Mouse (Mus musculus): Measurements from ENCODE around the gene Fam160b1. TPM values are rescaled to one million over a fixed set of nuclear protein-coding genes. Genes with fewer than 3 reads are reported as not detected.

The Fam160b1 gene
- total RNA-seq, 1 experiment = 8.5 TPM

- Histone ChIP-seq H3K9me3 (ENCODE audit: control insufficient read depth, insufficient read depth, low read depth, low read length) (no peaks in the 10 kb centered on the region), H3K4me3 (ENCODE audit: insufficient read depth in 1 of 2, low read depth in 1 of 2, low read length in 2 of 2, poor library complexity in 1 of 2, severe bottlenecking in 1 of 2) (peak overlapping the region in 1 of 2 experiments; percentile 63; a peak in 1 of 4 replicates), H3K27ac (ENCODE audit: insufficient read depth, low read depth, low read length, poor library complexity, severe bottlenecking) (no peak overlapping the region), H3K9ac (ENCODE audit: insufficient read depth, low read depth, low read length, poor library complexity, severe bottlenecking) (no peak overlapping the region), H3K4me1 (ENCODE audit: control insufficient read depth in 2 of 2, insufficient read depth in 2 of 2, low read length in 2 of 2, poor library complexity in 1 of 2) (peaks cover 6 to 23% of the 10 kb centered on the region in 2 experiments), H3K36me3 (ENCODE audit: control insufficient read depth, insufficient read depth, low read length, poor library complexity, severe bottlenecking) (no peaks in the 10 kb centered on the region)
- no peak for DNase-seq (ENCODE audit: low read depth, low spot score)
- TF ChIP-seq HCFC1 (IDR thresholded peaks at IDR 0.05; ENCODE audit: borderline replicate concordance, insufficient read depth, low read length) (no peak), CHD2 (IDR thresholded peaks at IDR 0.05; ENCODE audit: low read depth, low read length) (no peak), ZNF384 (IDR thresholded peaks at IDR 0.05; ENCODE audit: low read depth, low read length) (no peak), ZC3H11A (IDR thresholded peaks at IDR 0.05; ENCODE audit: borderline replicate concordance, low read depth, low read length) (no peak), MAFK (IDR thresholded peaks at IDR 0.05; ENCODE audit: insufficient read depth, low read depth, low read length) (no peak)
- in situ Hi-C loops (cut with MboI; ENCODE audit: low sequenced_read_pairs in 2 of 2, unreplicated experiment in 2 of 2) = no loop called here
Measured at GRCm38 (mm10) chr19:57357244-57357643, 3.2 kb upstream of the Fam160b1 start.

- Histone ChIP-seq H3K4me1 (ENCODE audit: control insufficient read depth in 2 of 2, insufficient read depth in 2 of 2, low read length in 2 of 2, poor library complexity in 1 of 2) (peaks cover 6 to 22% of the 10 kb centered on the region in 2 experiments), H3K9me3 (ENCODE audit: control insufficient read depth, insufficient read depth, low read depth, low read length) (no peaks in the 10 kb centered on the region), H3K9ac (ENCODE audit: insufficient read depth, low read depth, low read length, poor library complexity, severe bottlenecking) (peak overlapping the region; percentile 71), H3K36me3 (ENCODE audit: control insufficient read depth, insufficient read depth, low read length, poor library complexity, severe bottlenecking) (no peaks in the 10 kb centered on the region), H3K27ac (ENCODE audit: insufficient read depth, low read depth, low read length, poor library complexity, severe bottlenecking) (peak overlapping the region; percentile 56), H3K4me3 (ENCODE audit: insufficient read depth in 1 of 2, low read depth in 1 of 2, low read length in 2 of 2, poor library complexity in 1 of 2, severe bottlenecking in 1 of 2) (peak overlapping the region; percentile 63 to 75)
- DNase-seq (ENCODE audit: low read depth, low spot score) = no peak
- in situ Hi-C loops (cut with MboI; ENCODE audit: low sequenced_read_pairs in 2 of 2, unreplicated experiment in 2 of 2) = no loop called here
- TF ChIP-seq CHD2 (IDR thresholded peaks at IDR 0.05; ENCODE audit: low read depth, low read length) (no peak), HCFC1 (IDR thresholded peaks at IDR 0.05; ENCODE audit: borderline replicate concordance, insufficient read depth, low read length) (no peak), ZNF384 (IDR thresholded peaks at IDR 0.05; ENCODE audit: low read depth, low read length) (no peak), MAFK (IDR thresholded peaks at IDR 0.05; ENCODE audit: insufficient read depth, low read depth, low read length) (no peak), ZC3H11A (IDR thresholded peaks at IDR 0.05; ENCODE audit: borderline replicate concordance, low read depth, low read length) (no peak)
Measured at GRCm38 (mm10) chr19:57357811-57358210, 2.7 kb upstream of the Fam160b1 start.

- no peaks in the 10 kb centered on the region for H3K9me3 ChIP-seq (ENCODE audit: control insufficient read depth, insufficient read depth, low read depth, low read length)
- peak overlapping the region; percentile 75 to 80 for H3K4me3 ChIP-seq (ENCODE audit: insufficient read depth in 1 of 2, low read depth in 1 of 2, low read length in 2 of 2, poor library complexity in 1 of 2, severe bottlenecking in 1 of 2)
- in situ Hi-C loops (cut with MboI; ENCODE audit: low sequenced_read_pairs in 2 of 2, unreplicated experiment in 2 of 2) = no loop called here
- no peak for TF ChIP-seq ZNF384 (IDR thresholded peaks at IDR 0.05; ENCODE audit: low read depth, low read length)
- TF ChIP-seq ZC3H11A (IDR thresholded peaks at IDR 0.05; ENCODE audit: borderline replicate concordance, low read depth, low read length) = 0 out of 2 replicates have a peak, but pooled peaks have one; percentile 22
- H3K9ac ChIP-seq (ENCODE audit: insufficient read depth, low read depth, low read length, poor library complexity, severe bottlenecking) = peak overlapping the region; percentile 71
- peak overlapping the region; percentile 56 for H3K27ac ChIP-seq (ENCODE audit: insufficient read depth, low read depth, low read length, poor library complexity, severe bottlenecking)
- peak; percentile 93 for DNase-seq (ENCODE audit: low read depth, low spot score)
- H3K4me1 ChIP-seq (ENCODE audit: control insufficient read depth in 2 of 2, insufficient read depth in 2 of 2, low read length in 2 of 2, poor library complexity in 1 of 2) = peaks cover 8 to 17% of the 10 kb centered on the region in 2 experiments
- no peaks in the 10 kb centered on the region for H3K36me3 ChIP-seq (ENCODE audit: control insufficient read depth, insufficient read depth, low read length, poor library complexity, severe bottlenecking)
Measured at GRCm38 (mm10) chr19:57358322-57358721, 2.2 kb upstream of the Fam160b1 start.

- no peak for DNase-seq (ENCODE audit: low read depth, low spot score)
- peak overlapping the region; percentile 79 to 80 for H3K4me3 ChIP-seq (ENCODE audit: insufficient read depth in 1 of 2, low read depth in 1 of 2, low read length in 2 of 2, poor library complexity in 1 of 2, severe bottlenecking in 1 of 2)
- TF ChIP-seq HCFC1 (IDR thresholded peaks at IDR 0.05; ENCODE audit: borderline replicate concordance, insufficient read depth, low read length) (no peak), MAFK (IDR thresholded peaks at IDR 0.05; ENCODE audit: insufficient read depth, low read depth, low read length) (no peak), ZC3H11A (IDR thresholded peaks at IDR 0.05; ENCODE audit: borderline replicate concordance, low read depth, low read length) (no peak), ZNF384 (IDR thresholded peaks at IDR 0.05; ENCODE audit: low read depth, low read length) (no peak), CHD2 (IDR thresholded peaks at IDR 0.05; ENCODE audit: low read depth, low read length) (no peak)
- no peaks in the 10 kb centered on the region for H3K9me3 ChIP-seq (ENCODE audit: control insufficient read depth, insufficient read depth, low read depth, low read length)
- peaks cover 9 to 18% of the 10 kb centered on the region in 2 experiments for H3K4me1 ChIP-seq (ENCODE audit: control insufficient read depth in 2 of 2, insufficient read depth in 2 of 2, low read length in 2 of 2, poor library complexity in 1 of 2)
- no peaks in the 10 kb centered on the region for H3K36me3 ChIP-seq (ENCODE audit: control insufficient read depth, insufficient read depth, low read length, poor library complexity, severe bottlenecking)
- H3K9ac ChIP-seq (ENCODE audit: insufficient read depth, low read depth, low read length, poor library complexity, severe bottlenecking) = peak overlapping the region; percentile 61; the same call in 1 of the 2 replicates
- H3K27ac ChIP-seq (ENCODE audit: insufficient read depth, low read depth, low read length, poor library complexity, severe bottlenecking) = peak overlapping the region; percentile 48; the same call in 1 of the 2 replicates
- in situ Hi-C loops (cut with MboI; ENCODE audit: low sequenced_read_pairs in 2 of 2, unreplicated experiment in 2 of 2) = no loop called here
Measured at GRCm38 (mm10) chr19:57358836-57359598, 1.5 kb upstream of the Fam160b1 start.

Measured in ES-E14 (cell line).